Mouse (Mus musculus): ENCODE data around the gene Clic5.

DNA sequence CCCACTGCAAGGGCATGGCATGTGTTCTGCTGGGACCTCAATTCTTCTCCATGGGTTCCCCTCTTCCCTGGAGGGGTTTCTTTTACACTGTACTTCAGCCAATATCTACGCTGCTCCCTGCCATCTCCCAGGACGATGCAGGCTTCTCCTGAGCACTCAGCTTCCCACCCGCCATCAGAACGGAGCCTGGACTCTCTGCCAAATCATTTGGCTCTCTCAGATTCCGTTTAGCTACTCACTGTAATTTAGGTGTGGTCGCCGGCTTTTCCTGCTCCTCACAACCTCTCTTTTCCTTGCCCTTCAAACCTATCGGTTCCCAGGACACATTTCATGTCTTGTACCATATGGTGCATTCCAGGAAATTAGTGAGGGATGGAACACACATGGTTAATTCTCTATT lies 66.3 kb downstream of the Clic5 start:
- TF ChIP-seq POLR2A (IDR thresholded peaks at IDR 0.05; ENCODE audit: insufficient read depth, low read depth, low read length): no peak
- TF ChIP-seq EP300 (IDR thresholded peaks at IDR 0.05; ENCODE audit: insufficient read depth, low read depth, low read length): no peak

Data from heart, adult 2 months (tissue).